Mouse (Mus musculus) heart, embryonic 16.5 days (tissue): ENCODE measurements around the gene Duox2. TPM values are rescaled to one million over a fixed set of nuclear protein-coding genes. Genes with fewer than 3 reads are reported as not detected.

ENCODE experiments used
- ATAC-seq: fragments of 200-750 bp; cut with Nextera tagmentation; replicated peaks from 2 replicates; pipeline ENCODE4 v1.8.0; 2017; ENCODE audit warnings: moderate number of reproducible peaks; ENCODE audit not compliant: insufficient read depth, low FRiP score; ENCODE audit errors: extremely low read depth
- H3K27ac ChIP-seq: fragments of 300-500 bp; sonication (generic); 2 replicates; pipeline ENCODE4 v1.5.1; 2014; ENCODE audit warnings: mild to moderate bottlenecking, low read length, control low read depth, moderate library complexity
- H3K27me3 ChIP-seq: fragments of 300-500 bp; sonication (generic); 2 replicates; pipeline ENCODE4 v1.6.1; 2014; ENCODE audit warnings: low read length, mixed read lengths; ENCODE audit not compliant: control insufficient read depth, insufficient read depth
- H3K36me3 ChIP-seq: fragments of 300-500 bp; sonication (generic); 2 replicates; pipeline ENCODE4 v1.6.1; 2014; ENCODE audit not compliant: control insufficient read depth, insufficient read depth
- H3K4me1 ChIP-seq: fragments of 300-500 bp; sonication (generic); 2 replicates; pipeline ENCODE4 v1.6.1; 2014; ENCODE audit warnings: low read length, mixed read lengths; ENCODE audit not compliant: control insufficient read depth, insufficient read depth
- H3K4me2 ChIP-seq: fragments of 300-500 bp; sonication (generic); 2 replicates; pipeline ENCODE4 v1.6.1; 2014; ENCODE audit warnings: low read depth, mild to moderate bottlenecking, control low read depth, low read length
- H3K4me3 ChIP-seq: fragments of 300-500 bp; sonication (generic); 2 replicates; pipeline ENCODE4 v1.5.1; 2014; ENCODE audit warnings: mild to moderate bottlenecking, control low read depth, low read length
- H3K9ac ChIP-seq: fragments of 300-500 bp; sonication (generic); 2 replicates; pipeline ENCODE4 v1.6.1; 2014; ENCODE audit warnings: low read length, control low read depth
- H3K9me3 ChIP-seq: fragments of 300-500 bp; sonication (generic); replicated peaks from 2 replicates; pipeline ENCODE4 v1.6.1; 2016; ENCODE audit warnings: low read length; ENCODE audit not compliant: control insufficient read depth
- WGBS: fragments of 180-500 bp; shearing (Covaris S2); extraction: QIAGEN DNeasy Blood & Tissue Kit; methylation state at CpG from one replicate; pipeline ENCODE4 v1.1.7; 2014; 5-methylcytosine and 5-hydroxymethylcytosine counted together
- polyA plus RNA-seq: library from polyadenylated mRNA; unstranded; fragments of >200 nt; fragmentation: Nextera tagmentation; extraction: Ambion mirVana; gene quantifications from 2 replicates; pipeline ENCODE4 v1.2.1, GENCODE M21; 2015

Gene Duox2
- polyA plus RNA-seq, 1 experiment from 2014 or later: 0.05 TPM

DNA sequence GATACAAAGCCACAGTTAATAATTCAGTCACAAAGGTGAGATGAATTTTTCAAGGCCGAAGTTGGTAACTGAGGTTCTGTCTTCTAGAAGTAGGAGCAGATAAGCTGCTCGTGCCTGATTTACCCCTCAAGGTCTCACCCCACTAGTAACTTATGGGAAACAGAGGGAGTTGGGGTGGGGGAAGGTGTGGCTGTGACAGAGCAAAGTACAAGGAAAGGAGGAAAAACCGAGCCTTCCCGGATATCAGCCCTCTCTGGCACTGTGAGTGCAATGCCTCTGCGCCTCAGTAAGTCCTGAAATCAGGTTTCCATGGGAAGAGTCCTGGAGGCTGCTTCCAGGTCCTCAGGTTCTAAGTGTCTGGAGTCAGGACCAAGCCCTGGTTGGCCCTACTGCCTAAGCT, 37.5 kb downstream of the Duox2 start:
- Histone ChIP-seq H3K36me3 (peaks cover 18% of the 10 kb centered on the region), H3K27ac (no peak overlapping the region), H3K9me3 (no peaks in the 10 kb centered on the region), H3K27me3 (no peaks in the 10 kb centered on the region), H3K4me1 (no peaks in the 10 kb centered on the region), H3K4me3 (no peak overlapping the region), H3K9ac (no peak overlapping the region), H3K4me2 (no peak overlapping the region)
- no peak for ATAC-seq
- 80% methylated on average over 5 of the region's 5 CpGs for WGBS

DNA sequence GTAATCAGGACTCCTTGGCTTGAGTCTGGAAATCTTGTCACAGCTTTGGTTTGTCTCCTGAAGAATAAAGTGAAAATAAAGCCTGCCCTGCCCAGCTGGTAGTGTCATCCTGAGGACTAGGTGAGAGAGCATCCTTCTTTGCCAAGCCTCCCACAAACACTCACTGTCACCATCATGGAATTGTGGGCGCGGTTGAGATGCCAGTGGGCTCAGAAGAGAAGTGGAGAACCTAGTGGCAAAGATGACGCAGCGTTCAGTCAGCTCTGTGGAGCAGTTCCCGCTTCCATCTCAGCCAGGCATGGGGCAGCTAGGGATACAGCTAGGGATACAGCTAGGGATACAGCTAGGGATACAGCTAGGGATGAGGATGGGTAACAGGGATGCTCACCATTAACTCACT, 42.3 kb downstream of the Duox2 start:
- Histone ChIP-seq H3K4me2 (no peak overlapping the region), H3K9me3 (no peaks in the 10 kb centered on the region), H3K36me3 (peaks cover 7% of the 10 kb centered on the region), H3K27ac (no peak overlapping the region), H3K4me3 (no peak overlapping the region), H3K4me1 (no peaks in the 10 kb centered on the region), H3K9ac (no peak overlapping the region), H3K27me3 (no peaks in the 10 kb centered on the region)
- 94% methylated on average over 5 of the region's 5 CpGs for WGBS
- no peak for ATAC-seq

DNA sequence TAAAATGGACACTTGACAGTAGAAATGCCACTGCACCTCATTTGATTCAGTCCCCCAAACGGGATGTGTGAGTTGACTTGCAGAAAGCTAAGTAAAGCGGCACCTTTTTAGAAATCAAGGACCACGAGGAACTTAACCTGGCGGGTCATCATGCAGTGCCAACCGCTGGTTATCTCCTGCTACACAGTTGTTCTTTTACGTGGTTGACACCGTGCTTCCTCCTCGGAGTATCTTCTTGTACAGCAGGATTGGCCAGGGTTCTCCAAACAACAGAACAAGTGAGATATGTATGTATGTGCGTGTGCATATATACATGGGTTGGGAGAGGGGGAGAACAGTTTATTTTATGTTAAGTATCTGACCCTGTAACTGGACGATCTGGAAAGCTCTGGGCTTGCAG, 50.5 kb downstream of the Duox2 start:
- H3K36me3 ChIP-seq: peaks cover 4% of the 10 kb centered on the region; the same call in 1 of the 2 replicates
- 0 out of 2 replicates have a peak, but pooled peaks cover 2% of the 10 kb centered on the region for H3K4me1 ChIP-seq
- H3K27me3 ChIP-seq: no peaks in the 10 kb centered on the region
- H3K9ac ChIP-seq: no peak overlapping the region
- no peak overlapping the region for H3K27ac ChIP-seq
- no peaks in the 10 kb centered on the region for H3K9me3 ChIP-seq
- no peak overlapping the region for H3K4me3 ChIP-seq
- 73% methylated on average over 10 of the region's 10 CpGs for WGBS
- no peak overlapping the region for H3K4me2 ChIP-seq
- ATAC-seq: no peak

DNA sequence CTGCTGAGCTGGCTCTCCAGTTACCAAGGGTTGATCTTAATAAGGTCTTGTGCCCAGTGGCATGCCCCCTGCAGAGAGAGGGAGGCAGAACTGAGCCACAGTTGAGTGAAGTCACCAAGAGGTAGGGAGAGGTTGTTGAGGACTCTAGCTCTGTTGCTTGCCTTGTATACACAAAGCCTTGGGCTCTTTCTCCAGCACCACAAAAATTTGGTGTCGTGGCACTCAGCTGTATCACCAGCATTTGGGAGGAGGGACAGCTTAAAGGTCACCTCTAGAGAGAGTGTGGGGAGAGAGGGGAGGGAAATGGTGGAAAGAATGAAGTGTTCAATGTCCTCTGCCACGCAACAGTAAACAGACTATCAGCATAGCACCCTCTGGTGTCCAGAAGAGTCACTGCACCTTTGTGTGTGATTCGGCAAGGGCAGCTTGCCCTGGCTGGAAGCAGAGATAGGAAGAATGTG, 54.5 kb downstream of the Duox2 start:
- H3K27me3 ChIP-seq: no peaks in the 10 kb centered on the region
- peak; percentile 72; the same call in 1 of the 2 replicates for ATAC-seq
- 0 out of 2 replicates have a peak, but pooled peaks cover 2% of the 10 kb centered on the region for H3K4me1 ChIP-seq
- no peaks in the 10 kb centered on the region for H3K9me3 ChIP-seq
- 1% methylated on average over 3 of the region's 3 CpGs for WGBS
- no peak overlapping the region for H3K27ac ChIP-seq
- no peak overlapping the region for H3K4me3 ChIP-seq
- no peak overlapping the region for H3K4me2 ChIP-seq
- H3K36me3 ChIP-seq: no peaks in the 10 kb centered on the region; the same call in 1 of the 2 replicates
- H3K9ac ChIP-seq: no peak overlapping the region

DNA sequence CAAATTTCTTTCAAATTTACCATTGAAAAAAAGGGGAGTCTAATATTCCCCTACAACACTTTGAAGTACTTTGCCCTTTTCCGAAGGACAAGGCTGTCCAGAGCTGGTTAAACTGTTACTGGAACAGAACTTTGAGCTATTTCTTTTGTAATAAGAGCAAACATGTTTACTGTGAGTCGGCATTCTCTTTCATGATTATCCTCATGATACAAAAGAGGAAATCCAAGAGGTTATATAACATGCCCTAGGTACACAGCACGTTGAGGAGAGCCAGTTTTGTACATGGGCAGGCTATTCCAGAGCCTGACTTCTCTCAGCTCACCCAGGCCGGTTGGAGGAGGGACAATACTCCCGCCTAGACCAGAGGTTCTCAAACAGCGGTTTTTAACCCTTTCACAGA, 56.3 kb downstream of the Duox2 start:
- no peak overlapping the region for H3K4me3 ChIP-seq
- 57% methylated on average over 6 of the region's 6 CpGs for WGBS

DNA sequence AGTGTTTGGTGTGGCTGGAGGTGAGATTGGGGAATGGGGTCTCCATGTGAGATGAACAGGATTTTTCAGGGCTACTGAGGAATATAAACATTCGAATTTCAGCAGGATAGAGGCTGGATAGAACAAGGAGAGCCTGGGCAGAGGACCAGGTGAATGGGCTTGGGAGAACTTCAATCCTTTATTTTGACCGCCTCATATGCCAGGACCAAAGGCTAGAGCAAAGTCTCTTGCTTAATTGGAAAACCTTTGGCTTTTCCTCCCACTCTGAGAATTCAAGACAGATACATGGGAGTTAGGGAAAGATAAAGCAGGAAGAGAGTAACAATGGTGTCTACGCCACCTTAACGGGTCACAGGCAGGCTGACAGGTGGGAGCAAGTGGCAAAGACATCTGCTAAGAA, 57.0 kb downstream of the Duox2 start:
- Histone ChIP-seq H3K4me3 (no peak overlapping the region), H3K27ac (no peak overlapping the region), H3K4me2 (no peak overlapping the region), H3K9me3 (no peaks in the 10 kb centered on the region), H3K4me1 (peaks cover 4% of the 10 kb centered on the region; the same call in 1 of the 2 replicates), H3K27me3 (no peaks in the 10 kb centered on the region), H3K9ac (no peak overlapping the region), H3K36me3 (no peaks in the 10 kb centered on the region)
- 81% methylated on average over 4 of the region's 4 CpGs for WGBS
- no peak for ATAC-seq

More for the DNA sequence above, 56.3 kb downstream of the Duox2 start:
- H3K27ac ChIP-seq: no peak overlapping the region
- no peak overlapping the region for H3K9ac ChIP-seq
- ATAC-seq: no peak
- no peaks in the 10 kb centered on the region for H3K36me3 ChIP-seq
- 0 out of 2 replicates have a peak, but pooled peaks cover 2% of the 10 kb centered on the region for H3K4me1 ChIP-seq
- no peaks in the 10 kb centered on the region for H3K27me3 ChIP-seq
- no peaks in the 10 kb centered on the region for H3K9me3 ChIP-seq
- H3K4me2 ChIP-seq: no peak overlapping the region

DNA sequence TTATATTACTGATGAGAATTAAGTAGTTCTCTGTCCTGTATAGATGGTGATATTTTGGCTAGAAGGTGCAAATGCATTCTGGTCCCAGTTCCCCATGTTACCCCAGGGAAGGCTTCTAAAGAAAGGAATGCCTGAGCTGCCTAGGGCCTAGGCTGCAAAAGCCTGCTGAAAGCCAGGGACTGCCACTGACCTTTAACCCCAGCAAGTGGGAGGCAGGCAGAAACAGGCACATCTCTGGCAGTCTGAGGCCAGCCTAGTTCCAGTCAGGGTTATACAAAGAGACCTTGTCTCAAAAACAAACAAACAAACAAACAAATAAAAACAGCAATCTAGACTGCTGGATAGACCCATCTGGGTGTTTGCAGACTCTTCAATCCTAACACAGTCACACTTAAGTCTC, 57.5 kb downstream of the Duox2 start:
- no peak for ATAC-seq
- H3K9ac ChIP-seq: no peak overlapping the region
- H3K27ac ChIP-seq: no peak overlapping the region
- no peak overlapping the region for H3K4me2 ChIP-seq
- H3K9me3 ChIP-seq: no peaks in the 10 kb centered on the region
- H3K4me1 ChIP-seq: peaks cover 4% of the 10 kb centered on the region; the same call in 1 of the 2 replicates
- no peaks in the 10 kb centered on the region for H3K36me3 ChIP-seq
- no peaks in the 10 kb centered on the region for H3K27me3 ChIP-seq
- no peak overlapping the region for H3K4me3 ChIP-seq

DNA sequence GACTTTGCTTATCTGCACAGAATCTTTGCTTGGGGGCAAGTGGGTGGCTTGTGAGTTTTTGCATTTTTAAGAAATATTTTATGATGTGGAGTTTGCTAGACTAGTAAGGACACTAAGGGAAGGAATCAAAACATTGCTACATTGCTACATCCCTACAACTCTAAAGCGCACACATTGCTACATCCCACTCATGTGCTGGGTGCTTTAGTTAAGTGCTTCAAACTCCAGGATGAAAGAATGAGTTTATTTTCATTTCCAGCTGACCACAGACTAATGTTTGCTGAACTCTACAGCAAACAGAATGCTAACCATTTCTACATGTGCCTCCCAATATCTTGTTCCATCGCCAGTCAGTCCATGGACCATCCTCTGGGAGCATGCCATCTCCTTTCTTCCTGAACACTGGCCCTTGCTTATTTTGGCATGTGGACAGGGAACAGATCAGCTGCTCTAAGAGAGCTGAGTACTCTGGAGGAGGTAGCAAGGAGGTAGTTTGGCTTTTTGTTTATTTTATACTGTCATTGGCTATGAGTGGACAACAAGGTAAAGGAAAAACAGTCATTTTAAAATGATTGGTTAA, 60.3 kb downstream of the Duox2 start:
- ATAC-seq: no peak
- Histone ChIP-seq H3K27me3 (no peaks in the 10 kb centered on the region), H3K4me1 (peaks cover 8% of the 10 kb centered on the region), H3K9me3 (no peaks in the 10 kb centered on the region), H3K4me3 (no peak overlapping the region), H3K4me2 (no peak overlapping the region), H3K9ac (no peak overlapping the region), H3K27ac (no peak overlapping the region), H3K36me3 (no peaks in the 10 kb centered on the region)
- WGBS: 81% methylated on average over 2 of the region's 2 CpGs

DNA sequence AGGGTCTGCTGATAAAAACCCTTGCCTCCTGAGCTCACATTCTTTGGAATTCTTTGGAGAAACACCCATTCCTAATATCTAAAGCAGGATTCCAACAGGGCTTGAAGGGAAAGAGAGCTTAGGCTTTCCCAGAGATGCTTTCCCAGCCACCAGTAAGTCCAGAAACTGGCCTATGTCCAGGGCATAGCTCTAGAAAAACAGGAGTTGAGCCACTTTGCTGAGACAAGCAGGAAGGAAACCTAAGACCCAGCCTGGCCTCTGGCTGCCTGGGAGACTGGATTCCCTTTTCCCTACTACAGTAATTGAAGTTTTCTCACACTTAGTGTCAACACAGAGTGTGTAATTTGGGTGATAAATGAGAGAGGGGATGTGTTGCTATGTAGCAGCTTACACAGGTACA, 61.9 kb downstream of the Duox2 start:
- no peak overlapping the region for H3K4me3 ChIP-seq
- ATAC-seq: no peak

More for the DNA sequence above, 61.9 kb downstream of the Duox2 start:
- H3K4me2 ChIP-seq: no peak overlapping the region
- no peak overlapping the region for H3K27ac ChIP-seq
- peaks cover 8% of the 10 kb centered on the region for H3K4me1 ChIP-seq
- no peak overlapping the region for H3K9ac ChIP-seq
- H3K27me3 ChIP-seq: no peaks in the 10 kb centered on the region
- no peaks in the 10 kb centered on the region for H3K36me3 ChIP-seq
- H3K9me3 ChIP-seq: no peaks in the 10 kb centered on the region
